Mouse (Mus musculus) midbrain, embryonic 14.5 days (tissue): ENCODE results near the gene Thap7. TPM values are rescaled to one million over a fixed set of nuclear protein-coding genes. Genes with fewer than 3 reads are reported as not detected.

Source experiments
- ATAC-seq: fragments of 200-750 bp; cut with Nextera tagmentation; 2 replicates; pipeline ENCODE4 v1.8.0; 2017; ENCODE audit warnings: moderate number of reproducible peaks, moderate library complexity; ENCODE audit not compliant: low FRiP score, low TSS enrichment
- DNase-seq: peaks from one replicate; pipeline ENCODE4 v3.0.0-alpha.2; 2015
- H3K27ac ChIP-seq: fragments of 300-500 bp; sonication (generic); replicated peaks from 2 replicates; pipeline ENCODE4 v1.5.1; 2014; ENCODE audit warnings: mild to moderate bottlenecking, low read depth, low read length, moderate library complexity
- H3K27me3 ChIP-seq: fragments of 300-500 bp; sonication (generic); 2 replicates; pipeline ENCODE4 v1.6.1; 2014; ENCODE audit warnings: low read length, control low read depth, mixed read lengths; ENCODE audit not compliant: control insufficient read depth, insufficient read depth
- H3K36me3 ChIP-seq: fragments of 300-500 bp; sonication (generic); 2 replicates; pipeline ENCODE4 v1.6.1; 2014; ENCODE audit warnings: low read length, control low read depth; ENCODE audit not compliant: control insufficient read depth, insufficient read depth
- H3K4me1 ChIP-seq: fragments of 300-500 bp; sonication (generic); 2 replicates; pipeline ENCODE4 v1.6.1; 2014; ENCODE audit warnings: mild to moderate bottlenecking, antibody characterized with exemption, low read length, control low read depth; ENCODE audit not compliant: control insufficient read depth, insufficient read depth
- H3K4me2 ChIP-seq: fragments of 300-500 bp; sonication (generic); 2 replicates; pipeline ENCODE4 v1.6.1; 2014; ENCODE audit warnings: mild to moderate bottlenecking, low read length, moderate library complexity
- H3K4me3 ChIP-seq: fragments of 300-500 bp; sonication (generic); replicated peaks from 2 replicates; pipeline ENCODE4 v1.5.1; 2014; ENCODE audit warnings: low read depth, low read length
- H3K9ac ChIP-seq: fragments of 300-500 bp; sonication (generic); replicated peaks from 2 replicates; pipeline ENCODE4 v1.6.1; 2014; ENCODE audit warnings: mild to moderate bottlenecking, low read length, moderate library complexity
- H3K9me3 ChIP-seq: fragments of 300-500 bp; sonication (generic); 2 replicates; pipeline ENCODE4 v1.6.1; 2016; ENCODE audit warnings: low read length, control low read depth, mixed read lengths; ENCODE audit not compliant: control insufficient read depth
- WGBS: fragments of 180-500 bp; shearing (Covaris S2); extraction: QIAGEN DNeasy Blood & Tissue Kit; methylation state at CpG from one replicate; pipeline ENCODE4 v1.1.7; 2014; 5-methylcytosine and 5-hydroxymethylcytosine counted together
- polyA plus RNA-seq: library from polyadenylated mRNA; unstranded; fragments of >200 nt; fragmentation: Nextera tagmentation; extraction: Ambion mirVana; gene quantifications from 2 replicates; pipeline ENCODE4 v1.2.1, GENCODE M21; 2014

Gene Thap7
- polyA plus RNA-seq, result 59.5 and 62.1 TPM in 2 replicates

GRCm38 (mm10) chr16:17530640-17531288 is at the start of gene Thap7:
TSS of gene Thap7 (minus strand) at chr16:17531136.
- Histone ChIP-seq H3K9ac (peak within 1 kb of the TSS; percentile 71), H3K4me1 (peaks cover 14% of the 10 kb centered on the region), H3K36me3 (peaks cover 31% of the 10 kb centered on the region), H3K4me3 (peak within 1 kb of the TSS; percentile 66), H3K27ac (peak within 1 kb of the TSS; percentile 98), H3K4me2 (peak within 1 kb of the TSS; percentile 82), H3K9me3 (no peaks in the 10 kb centered on the region), H3K27me3 (no peaks in the 10 kb centered on the region)
- ATAC-seq (peak; percentile 96), DNase-seq (peak; percentile 100)
- WGBS, result under 1% methylated on average over 67 of the region's 67 CpGs

GRCm38 (mm10) chr16:17576825-17577215 is 45.9 kb upstream of the Thap7 start:
- H3K9ac ChIP-seq, result peak overlapping the region; percentile 64
- DNase-seq (peak; percentile 1), ATAC-seq (no peak)
- WGBS, result 16% methylated on average over 8 of the region's 8 CpGs
- H3K27ac ChIP-seq, result no peak overlapping the region; the same call in 1 of the 2 replicates
- 0 out of 2 replicates have a peak, but pooled peaks cover 3% of the 10 kb centered on the region for H3K4me1 ChIP-seq
- H3K9me3 ChIP-seq, result no peaks in the 10 kb centered on the region
- H3K36me3 ChIP-seq, result no peaks in the 10 kb centered on the region
- peak overlapping the region; percentile 53 for H3K4me3 ChIP-seq
- peaks cover 7% of the 10 kb centered on the region for H3K27me3 ChIP-seq
- peak overlapping the region; percentile 60 for H3K4me2 ChIP-seq

DNA sequence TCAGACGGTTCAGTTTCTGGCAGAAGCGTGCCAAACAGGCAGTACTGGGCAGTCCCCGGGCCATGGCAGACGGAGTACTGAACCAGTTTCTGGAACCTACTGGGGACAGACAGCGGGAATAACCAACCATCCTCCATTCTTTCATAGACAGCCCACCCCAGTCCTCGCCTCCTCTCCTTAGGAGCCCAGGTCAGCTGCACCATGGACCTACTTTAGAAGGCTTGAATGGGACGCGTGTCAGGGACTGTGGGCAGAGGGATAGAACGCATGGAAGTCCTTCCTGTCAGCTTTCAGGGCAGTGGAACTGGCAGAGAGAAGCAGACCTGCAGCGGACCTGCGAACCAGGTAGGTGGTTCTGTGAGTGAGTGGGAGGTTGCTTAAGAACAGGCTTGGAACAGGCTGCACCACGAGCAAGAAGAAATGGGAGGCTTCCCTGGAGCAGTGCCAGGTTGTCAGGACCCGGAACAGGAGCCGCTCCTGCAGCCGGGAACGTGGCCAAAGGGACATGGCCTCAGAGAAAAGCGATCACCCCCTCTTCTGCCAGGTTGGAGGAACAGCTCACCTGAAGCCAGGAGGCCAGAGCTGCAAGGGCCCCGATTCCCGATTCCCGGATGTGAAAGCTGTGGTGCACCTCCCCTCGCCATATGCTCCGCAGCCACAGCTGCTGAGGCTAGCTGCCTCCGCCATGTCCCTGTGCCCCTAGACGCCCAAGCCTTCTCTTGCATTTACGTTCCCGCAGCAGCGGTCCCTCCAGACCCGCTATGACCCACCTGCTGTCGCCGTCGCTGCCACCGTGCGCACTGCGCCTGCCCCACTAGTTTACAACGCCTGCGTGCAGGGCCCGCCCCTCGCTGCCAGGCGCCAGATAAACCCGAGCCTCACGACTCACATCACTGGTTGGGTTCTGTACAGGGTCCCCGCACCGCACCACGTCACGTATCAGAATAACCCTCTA is 45.2 kb upstream of the Thap7 start:
- H3K9ac ChIP-seq, result peak overlapping the region; percentile 64
- no peaks in the 10 kb centered on the region for H3K9me3 ChIP-seq
- H3K36me3 ChIP-seq, result no peaks in the 10 kb centered on the region
- H3K27ac ChIP-seq, result peak overlapping the region; percentile 42; the same call in 1 of the 2 replicates
- H3K4me2 ChIP-seq, result peak overlapping the region; percentile 60
- ATAC-seq (peak; percentile 66), DNase-seq (peak; percentile 82)
- WGBS, result 13% methylated on average over 45 of the region's 45 CpGs
- H3K4me1 ChIP-seq, result 0 out of 2 replicates have a peak, but pooled peaks cover 3% of the 10 kb centered on the region
- peak overlapping the region; percentile 53 for H3K4me3 ChIP-seq
- H3K27me3 ChIP-seq, result peaks cover 7% of the 10 kb centered on the region

DNA sequence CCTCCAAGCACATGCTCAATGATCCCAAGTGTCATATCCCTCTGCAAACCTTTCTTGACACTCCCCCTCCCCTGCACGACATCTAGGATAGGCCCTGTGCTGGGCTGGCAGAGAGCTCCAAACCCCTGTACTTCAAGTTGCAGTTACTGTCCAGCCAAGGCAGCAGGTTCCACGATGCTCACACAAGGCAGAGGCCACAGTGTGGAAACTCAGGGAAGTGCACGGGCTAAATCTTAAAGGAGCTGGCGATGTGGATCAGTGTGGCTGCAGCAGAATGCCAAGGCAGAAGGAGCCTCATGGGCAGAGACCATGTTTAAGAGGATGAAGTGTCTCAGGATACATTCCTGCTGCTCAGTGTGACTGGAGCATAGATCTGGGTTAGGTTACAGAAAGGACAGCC is 35.2 kb upstream of the Thap7 start:
- no peaks in the 10 kb centered on the region for H3K36me3 ChIP-seq
- no peaks in the 10 kb centered on the region for H3K9me3 ChIP-seq
- H3K27me3 ChIP-seq, result no peaks in the 10 kb centered on the region
- H3K4me3 ChIP-seq, result no peak overlapping the region
- ATAC-seq (no peak), DNase-seq (peak; percentile 1)
- no peak overlapping the region for H3K4me2 ChIP-seq
- WGBS, result 22% methylated on average over 4 of the region's 4 CpGs
- H3K27ac ChIP-seq, result no peak overlapping the region
- H3K9ac ChIP-seq, result no peak overlapping the region
- peaks cover 7% of the 10 kb centered on the region for H3K4me1 ChIP-seq

GRCm38 (mm10) chr16:17564771-17565170 is 33.8 kb upstream of the Thap7 start:
- Histone ChIP-seq H3K27me3 (no peaks in the 10 kb centered on the region), H3K4me2 (no peak overlapping the region), H3K9me3 (no peaks in the 10 kb centered on the region), H3K4me1 (peaks cover 11% of the 10 kb centered on the region), H3K27ac (no peak overlapping the region), H3K36me3 (no peaks in the 10 kb centered on the region), H3K4me3 (no peak overlapping the region), H3K9ac (no peak overlapping the region)
- WGBS, result 79% methylated on average over 3 of the region's 3 CpGs
- DNase-seq (no peak), ATAC-seq (no peak)

- Histone ChIP-seq H3K4me1 (peaks cover 12% of the 10 kb centered on the region), H3K4me3 (no peak overlapping the region), H3K27ac (no peak overlapping the region), H3K9me3 (no peaks in the 10 kb centered on the region), H3K4me2 (no peak overlapping the region), H3K9ac (no peak overlapping the region), H3K36me3 (no peaks in the 10 kb centered on the region), H3K27me3 (no peaks in the 10 kb centered on the region)
- no peak for DNase-seq
- WGBS, result 91% methylated on average over 2 of the region's 2 CpGs
- ATAC-seq, result no peak
Observed at GRCm38 (mm10) chr16:17564221-17564620, 33.3 kb upstream of the Thap7 start.

DNA sequence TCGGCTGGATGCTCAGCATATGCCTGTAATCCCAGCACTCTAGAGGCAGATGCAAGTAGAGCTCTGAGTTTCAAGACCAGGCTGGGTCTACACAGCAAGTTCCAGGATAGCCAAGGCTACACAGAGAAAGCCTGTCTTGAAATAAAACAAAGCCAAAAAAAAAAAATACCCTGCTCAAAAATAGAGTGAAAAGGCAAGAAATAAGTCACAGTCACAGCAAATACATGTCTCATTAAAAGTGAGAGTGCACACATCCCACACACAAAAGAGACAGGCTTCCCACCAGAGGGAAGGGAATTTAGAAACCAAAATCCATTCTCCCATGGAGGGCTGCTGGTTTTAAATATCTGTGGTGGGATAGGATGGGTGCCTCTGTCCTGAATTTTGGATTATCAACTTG is 32.6 kb upstream of the Thap7 start:
- no peak overlapping the region for H3K27ac ChIP-seq
- DNase-seq, result no peak
- H3K4me2 ChIP-seq, result no peak overlapping the region
- 38% methylated on average over 1 of the region's 1 CpGs for WGBS
- peaks cover 18% of the 10 kb centered on the region for H3K4me1 ChIP-seq
- H3K4me3 ChIP-seq, result no peak overlapping the region
- no peaks in the 10 kb centered on the region for H3K9me3 ChIP-seq
- H3K27me3 ChIP-seq, result no peaks in the 10 kb centered on the region
- no peaks in the 10 kb centered on the region for H3K36me3 ChIP-seq
- no peak for ATAC-seq
- no peak overlapping the region for H3K9ac ChIP-seq

DNA sequence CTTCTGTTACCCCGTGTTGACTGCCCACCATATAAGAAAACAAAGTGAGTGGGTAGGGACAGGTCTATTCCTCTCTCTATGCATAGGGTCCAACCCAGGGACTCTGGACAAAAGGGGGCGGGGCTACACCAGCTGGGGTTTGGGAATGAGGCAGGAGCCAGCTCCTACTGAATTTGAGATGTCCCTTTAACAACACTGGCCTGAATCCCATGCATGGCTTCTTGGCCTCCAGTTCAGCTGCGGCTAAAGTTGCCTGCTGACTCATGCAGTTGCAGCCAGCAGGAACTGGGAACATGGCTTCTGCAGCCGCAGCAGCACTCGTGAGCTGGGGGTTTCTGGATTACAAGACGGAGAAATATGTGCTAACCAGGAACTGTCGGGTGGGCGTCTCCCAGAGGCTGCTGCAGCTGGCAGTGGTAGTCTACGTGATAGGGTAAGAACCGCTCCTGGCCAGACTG is 30.8 kb upstream of the Thap7 start, which contains the start of gene P2rx6:
TSS of gene P2rx6 (plus strand) at position 135 of the 458 bp plus-strand sequence.
- peak within 1 kb of the TSS; percentile 47 for H3K4me2 ChIP-seq
- ATAC-seq (0 out of 2 replicates have a peak, but pooled peaks have one; percentile 36), DNase-seq (peak; percentile 50)
- 0 out of 2 replicates have a peak within 1 kb of the TSS, but pooled peaks have one; percentile 12 for H3K9ac ChIP-seq
- H3K4me3 ChIP-seq, result peak within 1 kb of the TSS; percentile 15; the same call in 1 of the 2 replicates
- no peaks in the 10 kb centered on the region for H3K9me3 ChIP-seq
- no peaks in the 10 kb centered on the region for H3K36me3 ChIP-seq
- WGBS, result 4% methylated on average over 10 of the region's 10 CpGs
- peak within 1 kb of the TSS; percentile 41; the same call in 1 of the 2 replicates for H3K27ac ChIP-seq
- H3K27me3 ChIP-seq, result no peaks in the 10 kb centered on the region
- H3K4me1 ChIP-seq, result peaks cover 24% of the 10 kb centered on the region
